Mouse (Mus musculus) embryonic stem cell, embryonic (primary cell): ENCODE results near the gene Rassf1.

ENCODE experiments used
- CTCF ChIA-PET, 4 experiments: fragments of 300-600 bp in 2 of 4; fragments of 350-600 bp in 2 of 4; sonication (Branson Sonifier 250); formaldehyde crosslinking; loops; one replicate each; lab custom pipeline; 2022; ENCODE audit warnings: inconsistent platforms in 2 of 4; lab: Charles Lee
- POLR2A ChIA-PET, 4 experiments: fragments of 300-600 bp in 2 of 4; fragments of 350-600 bp in 2 of 4; sonication (Branson Sonifier 250); formaldehyde crosslinking; loops; one replicate each; lab custom pipeline; 2022; ENCODE audit warnings: antibody characterized with exemption in 4 of 4, inconsistent platforms in 1 of 4; lab: Charles Lee

The Rassf1 gene

DNA sequence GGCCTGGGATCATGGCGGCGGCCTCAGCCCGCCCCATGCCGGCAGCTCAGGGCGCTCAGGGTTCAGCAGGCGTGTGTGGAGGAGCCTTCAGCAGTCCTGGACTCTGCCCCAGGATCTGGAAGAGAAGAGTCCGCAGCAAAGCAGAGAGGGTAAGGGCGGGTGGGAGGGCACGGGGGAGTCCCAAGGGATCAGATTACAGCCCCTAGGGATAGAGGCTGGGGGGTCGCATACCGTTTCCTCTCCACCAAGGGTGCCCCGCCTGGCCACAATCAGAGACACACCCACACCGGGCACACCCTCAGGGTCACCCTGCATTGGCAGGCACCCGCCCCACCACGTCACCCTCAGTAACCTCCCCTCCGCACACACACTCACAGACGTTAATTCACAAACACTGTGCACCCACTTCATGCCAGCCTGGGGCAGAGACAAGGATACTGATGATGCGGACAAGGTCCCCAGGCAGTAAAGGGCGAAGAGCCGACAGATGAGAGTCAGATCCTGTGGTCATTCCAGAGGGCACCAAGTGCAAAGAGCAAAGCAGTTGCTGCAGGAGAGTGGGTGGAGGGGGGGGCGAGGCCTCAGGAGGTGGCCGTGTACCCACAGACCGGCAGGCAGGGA is 53.8 kb downstream of the Rassf1 start:
- CTCF ChIA-PET: interaction anchor here in 1 of 4 experiments (0.5 to 1.5 kb wide), 4 partner anchors 13 to 40 kb away, joined by 3 to 7 read pairs (median 3); partner anchors contain the start of gene Ifrd2
- POLR2A ChIA-PET: interaction anchor here in 2 of 4 experiments (1.5 to 21.2 kb wide), 2 partner anchors 19 to 29 kb away, joined by 4 to 450 read pairs; partner anchors contain the start of genes Hyal1 (in 1 of the 2), Hyal2 (in 1 of the 2), Hyal3 (in 1 of the 2) and Ifrd2 (in 1 of the 2)

DNA sequence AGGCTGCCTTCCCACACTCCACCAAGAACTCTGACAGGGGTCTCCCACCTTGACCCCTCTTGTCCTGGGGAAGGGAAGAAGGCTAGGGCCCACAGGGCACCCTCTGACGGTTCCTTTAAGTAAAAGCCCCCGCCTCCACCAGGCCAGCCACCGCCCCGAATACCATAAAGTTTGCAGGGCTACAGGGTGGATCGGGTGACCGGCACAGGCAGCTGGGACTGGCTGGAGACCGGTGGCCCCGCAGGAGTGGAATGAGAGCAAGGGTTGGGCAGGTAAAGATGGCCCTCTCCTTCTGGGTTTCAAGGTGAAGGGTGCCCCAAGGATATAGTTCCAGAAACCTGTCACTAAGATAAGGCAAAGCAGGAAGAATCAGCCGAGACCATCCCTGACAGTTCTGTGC is 55.2 kb downstream of the Rassf1 start:
- ChIA-PET CTCF (interaction anchor here (0.7 to 8.2 kb wide), 13 partner anchors 11 to 71 kb away, joined by 3 to 110 read pairs (median 5); no protein-coding TSS in a partner anchor), POLR2A (interaction anchor here (0.7 to 4.6 kb wide), 20 partner anchors 8 to 397 kb away, joined by 3 to 18 read pairs (median 5); partner anchors contain the start of genes Gnai2 (in 2 of the 4), Ifrd2 (in 2 of the 4), Hyal3 (in 1 of the 4) and Tusc2 (in 1 of the 4))

DNA sequence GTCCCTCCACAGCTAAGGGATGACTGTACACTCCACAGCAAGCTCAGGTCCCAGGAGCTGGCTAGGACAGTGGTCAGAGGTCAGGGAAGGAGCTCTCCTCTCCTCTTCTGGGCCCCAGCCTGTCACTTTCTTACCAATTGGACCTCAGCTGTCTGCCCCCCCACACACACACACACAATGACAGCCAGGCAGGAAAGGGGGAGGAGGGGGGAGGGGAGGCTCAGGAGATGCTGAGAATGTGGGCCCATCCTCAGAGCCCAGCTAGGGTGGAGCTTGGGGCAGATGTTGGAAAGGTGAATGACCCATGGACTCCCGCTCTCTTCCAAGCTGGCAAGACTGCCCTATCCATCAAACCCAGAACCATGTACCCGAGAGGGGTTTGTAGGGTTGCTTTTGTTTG is 55.7 kb downstream of the Rassf1 start:
- POLR2A ChIA-PET: interaction anchor here in 3 of 4 experiments (0.5 to 4.6 kb wide), 19 partner anchors 9 to 1402 kb away, joined by 3 to 18 read pairs (median 5); partner anchors contain the start of genes Gnai2 (in 2 of the 3), Ifrd2 (in 2 of the 3) and Tusc2 (in 1 of the 3)
- CTCF ChIA-PET: interaction anchor here (0.6 to 8.2 kb wide), 12 partner anchors 9 to 71 kb away, joined by 3 to 110 read pairs (median 5); no protein-coding TSS in a partner anchor

DNA sequence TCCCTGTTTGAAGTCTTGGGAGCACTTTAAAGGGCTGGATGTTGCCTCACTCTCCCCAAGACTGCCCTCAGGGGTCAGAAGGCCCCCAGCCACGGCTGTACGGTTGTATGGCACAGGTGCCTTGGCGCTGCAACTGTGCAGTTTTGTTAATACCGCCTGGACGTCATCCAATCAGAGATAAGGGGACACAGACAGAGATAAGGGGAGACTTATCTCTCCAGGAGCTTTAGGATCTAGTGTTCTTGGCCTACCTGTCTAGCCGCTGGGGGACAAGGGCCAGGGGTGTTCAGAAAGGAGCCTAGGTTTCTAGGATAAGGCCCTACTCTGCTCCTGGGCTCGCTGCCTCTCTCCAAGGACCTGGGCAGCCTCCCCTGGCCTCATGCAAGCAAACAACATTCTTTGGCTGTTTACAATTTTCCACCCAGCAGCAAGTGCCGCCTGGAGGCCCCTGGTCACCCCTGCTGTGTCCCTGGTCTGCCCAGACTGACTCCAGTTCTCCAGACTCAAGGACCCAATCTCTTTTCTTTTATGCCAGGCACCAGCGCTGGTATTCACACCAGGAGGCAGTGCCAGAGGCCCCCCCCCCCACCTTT is 56.4 kb downstream of the Rassf1 start:
- CTCF ChIA-PET: interaction anchor here in 3 of 4 experiments (0.5 to 8.2 kb wide), 12 partner anchors 8 to 132 kb away, joined by 3 to 110 read pairs (median 4); no protein-coding TSS in a partner anchor
- POLR2A ChIA-PET: interaction anchor here in 3 of 4 experiments (0.7 to 4.6 kb wide), 25 partner anchors 12 to 508 kb away, joined by 3 to 18 read pairs (median 3); partner anchors contain the start of genes Gnai2 (in 2 of the 3), Hyal1 (in 1 of the 3), Ifrd2 (in 1 of the 3) and Tusc2 (in 1 of the 3)

DNA sequence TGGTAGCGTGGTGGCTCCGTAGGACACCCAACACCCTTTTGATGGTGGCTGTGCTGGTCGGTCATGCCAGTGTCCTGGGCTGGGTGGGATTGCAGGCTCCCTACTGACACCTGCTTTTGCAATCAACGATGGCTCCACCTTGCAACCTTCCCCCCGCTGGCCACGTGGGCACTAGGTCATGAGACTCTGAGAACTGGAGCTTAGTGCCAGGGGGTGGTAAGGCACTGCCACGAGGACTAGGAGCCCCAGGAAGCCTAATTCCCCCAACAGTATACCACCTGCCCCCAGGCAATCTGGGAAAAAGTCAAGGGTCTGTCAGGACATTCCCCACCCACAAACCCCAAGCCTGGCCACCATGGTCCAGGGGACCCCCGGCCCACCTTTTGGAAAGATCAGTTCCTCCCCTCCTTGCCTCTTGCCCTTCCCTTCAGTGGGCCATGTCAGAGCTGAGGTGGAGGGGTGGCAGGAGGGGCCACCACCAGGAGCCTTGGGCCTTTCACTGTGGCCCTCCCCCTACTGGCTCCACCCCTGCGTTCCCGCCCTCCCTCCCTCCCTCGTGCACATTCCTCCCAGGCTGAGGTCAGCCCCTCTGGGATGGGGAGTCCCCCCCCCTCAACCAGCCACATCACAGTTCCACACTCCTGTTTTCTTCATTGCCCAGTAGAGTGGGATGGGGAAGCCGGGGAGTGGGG is 57.5 kb downstream of the Rassf1 start, which contains the start of gene Sema3b:
Gene Sema3b, minus strand, starts transcription at position 489 of the 692 bp plus-strand sequence.
- POLR2A ChIA-PET: interaction anchor here in 3 of 4 experiments (0.7 to 4.8 kb wide), 24 partner anchors 9 to 506 kb away, joined by 3 to 82 read pairs (median 4); partner anchors contain the start of genes Hyal1 (in 2 of the 3), Ifrd2 (in 2 of the 3) and Gnai2 (in 1 of the 3)
- CTCF ChIA-PET: interaction anchor here in 3 of 4 experiments (0.6 to 9.0 kb wide), 17 partner anchors 8 to 146 kb away, joined by 3 to 161 read pairs (median 4); no protein-coding TSS in a partner anchor

DNA sequence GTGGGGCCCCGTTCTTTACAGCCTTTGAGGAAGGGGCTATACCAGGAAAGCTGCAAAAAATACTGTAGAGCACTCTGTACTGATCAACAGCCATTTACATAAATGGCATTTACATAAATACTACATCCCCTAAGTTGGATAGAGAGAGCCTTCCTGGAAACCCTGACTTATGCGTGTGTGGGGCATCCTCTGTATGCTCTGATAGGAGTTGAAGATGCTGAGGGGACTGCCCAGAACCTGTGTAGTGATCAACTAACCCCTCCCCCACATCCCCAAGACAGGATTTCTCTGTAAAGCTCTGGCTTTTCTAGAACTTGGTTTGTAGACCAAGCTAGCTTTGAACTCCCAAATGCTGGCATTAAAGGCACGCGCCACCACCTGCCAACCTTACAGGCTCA is 58.1 kb downstream of the Rassf1 start:
- ChIA-PET CTCF (interaction anchor here in 3 of 4 experiments (0.6 to 9.0 kb wide), 17 partner anchors 8 to 146 kb away, joined by 3 to 161 read pairs (median 4); partner anchors contain the start of gene Gnai2 (in 1 of the 3)), POLR2A (interaction anchor here in 3 of 4 experiments (0.7 to 4.8 kb wide), 20 partner anchors 9 to 106 kb away, joined by 3 to 82 read pairs (median 6); partner anchors contain the start of genes Hyal1 (in 2 of the 3), Ifrd2 (in 2 of the 3) and Gnai2 (in 1 of the 3))

DNA sequence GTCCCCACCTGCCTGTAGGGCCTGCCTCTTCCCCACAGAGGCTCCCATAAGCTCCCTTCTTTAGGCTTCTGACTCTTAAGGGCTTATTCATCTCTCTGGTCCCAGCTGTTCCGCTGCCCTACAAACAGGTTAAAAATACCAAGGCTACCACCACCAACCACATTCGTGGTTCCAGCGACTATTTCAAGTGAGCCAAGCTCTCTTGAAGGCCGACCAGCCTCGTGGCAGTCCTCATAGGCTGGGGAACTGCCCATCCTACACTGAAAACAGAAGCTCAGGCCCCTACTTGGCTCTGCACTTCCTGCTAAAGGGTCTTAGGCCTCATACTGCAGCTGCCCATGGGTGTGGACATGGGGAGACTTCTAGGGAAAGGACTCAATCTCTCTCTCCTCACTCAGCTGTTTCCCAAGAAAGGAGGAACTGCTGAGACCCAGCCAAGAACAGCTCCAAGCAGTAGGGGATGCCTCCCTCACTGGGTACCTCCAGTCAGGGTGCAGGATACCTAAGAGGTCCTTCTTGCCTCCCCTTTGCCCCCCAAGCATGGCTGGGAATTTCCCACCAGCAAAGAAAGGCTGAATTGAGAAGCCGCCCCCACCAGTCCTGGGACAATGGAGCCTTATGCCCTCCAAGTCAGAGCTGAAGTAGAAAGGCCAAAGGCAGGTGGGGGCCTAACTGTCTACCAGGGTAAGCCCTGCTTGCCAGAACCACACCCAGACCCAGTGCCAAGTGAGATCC is 60.3 kb downstream of the Rassf1 start:
- ChIA-PET POLR2A (interaction anchor here in 3 of 4 experiments (0.5 to 4.8 kb wide), 61 partner anchors 9 to 381 kb away, joined by 3 to 93 read pairs (median 8); partner anchors contain the start of genes Gnai2 (in 3 of the 3), Cyb561d2 (in 2 of the 3), Hyal3 (in 2 of the 3) and Ifrd2 (in 2 of the 3)), CTCF (interaction anchor here (0.6 to 9.0 kb wide), 35 partner anchors 9 to 968 kb away, joined by 3 to 161 read pairs (median 7); partner anchors contain the start of genes Gnai2 (in 2 of the 4), Cyb561d2 (in 1 of the 4), Hyal2 (in 1 of the 4) and Nprl2 (in 1 of the 4))
